Mouse (Mus musculus) urinary bladder, adult 18-20 months (tissue): ENCODE data around the gene Atmin.

ENCODE experiments used
- DNase-seq, 2 experiments: peaks; one replicate each; pipeline ENCODE4 v3.0.0; 2022; ENCODE audit warnings: low spot score in 2 of 2, mixed read lengths in 2 of 2

The Atmin gene

GRCm38 (mm10) chr8:116943161-116943554 is at the start of gene Atmin:
Atmin (plus strand) TSS chr8:116943393.
- peak; percentile 73 to 76 for DNase-seq

DNA sequence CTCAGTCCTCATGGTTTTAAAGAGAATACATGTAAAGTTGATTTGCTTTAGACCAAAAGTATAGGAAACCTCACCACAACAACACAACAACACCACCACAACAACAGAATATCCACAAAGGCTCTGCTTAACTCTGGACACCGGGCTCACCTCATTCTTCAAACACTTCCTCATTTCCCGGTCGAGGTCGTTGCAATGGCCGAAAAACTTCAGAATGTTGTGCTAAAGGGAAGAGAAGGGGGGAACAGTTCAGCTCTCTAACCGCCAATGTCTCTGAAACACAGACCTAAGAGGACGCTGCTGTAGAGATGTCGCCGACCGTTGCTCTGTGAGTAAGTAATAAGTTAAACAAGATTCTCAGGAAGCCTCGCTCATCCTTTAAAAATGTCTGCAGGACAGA is 49.3 kb upstream of the Atmin start:
- no peak for DNase-seq

DNA sequence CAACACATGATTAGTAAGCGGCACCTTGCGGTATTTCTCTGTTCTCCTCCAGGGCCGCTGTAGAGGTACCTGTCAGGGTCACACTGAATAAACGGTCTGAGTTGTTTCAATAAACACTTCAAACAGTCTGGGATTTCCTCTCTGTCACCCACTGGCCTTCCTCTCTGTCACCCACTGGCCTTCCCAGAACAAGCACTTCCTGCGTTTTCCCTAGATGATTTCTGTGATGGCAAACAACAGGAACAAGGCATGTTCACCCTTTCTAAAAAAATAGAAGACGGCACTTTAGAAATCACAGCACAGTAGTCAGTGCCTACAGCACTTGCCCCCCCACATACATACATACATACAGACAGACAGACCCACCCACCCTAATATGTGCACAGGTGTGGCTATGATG is 47.7 kb upstream of the Atmin start:
- no peak for DNase-seq

DNA sequence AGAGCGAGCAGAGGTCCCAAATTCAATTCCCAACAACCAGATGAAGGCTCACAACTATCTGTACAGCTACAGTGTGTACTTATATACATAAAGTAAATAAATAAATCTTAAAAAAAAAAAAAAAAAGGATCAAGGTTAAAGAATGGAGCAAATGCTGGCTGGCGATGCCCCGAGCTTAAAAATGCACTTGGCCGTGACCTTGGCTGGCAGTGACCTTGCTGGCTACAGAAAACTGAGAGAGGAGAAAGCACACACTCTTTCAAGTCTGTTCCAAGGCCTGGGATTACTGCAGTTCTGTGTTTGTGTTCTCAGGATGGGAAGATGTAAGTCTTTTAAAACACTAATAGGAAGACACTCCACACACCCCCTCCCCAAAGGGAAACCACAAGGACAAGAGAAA is 38.5 kb upstream of the Atmin start:
- DNase-seq = no peak

DNA sequence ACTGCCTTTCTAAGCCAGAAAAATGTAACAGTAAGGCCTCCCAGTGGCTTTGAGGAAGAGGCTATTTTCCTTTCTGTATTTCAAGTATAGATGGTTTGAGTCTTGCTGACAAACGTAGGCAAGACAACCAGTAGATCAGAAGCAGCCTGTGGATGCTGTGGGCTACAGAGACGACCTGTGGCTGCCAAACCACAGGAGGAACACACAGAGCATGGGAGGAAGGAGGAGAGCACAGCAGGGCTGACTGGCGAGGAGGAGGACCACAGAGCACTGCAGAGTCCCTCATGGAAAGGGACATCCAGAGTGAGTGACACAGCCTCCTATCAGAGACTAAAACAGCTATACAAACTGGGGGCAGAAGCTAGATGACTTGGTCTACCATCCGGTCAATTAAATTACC is 37.9 kb upstream of the Atmin start:
- no peak for DNase-seq

DNA sequence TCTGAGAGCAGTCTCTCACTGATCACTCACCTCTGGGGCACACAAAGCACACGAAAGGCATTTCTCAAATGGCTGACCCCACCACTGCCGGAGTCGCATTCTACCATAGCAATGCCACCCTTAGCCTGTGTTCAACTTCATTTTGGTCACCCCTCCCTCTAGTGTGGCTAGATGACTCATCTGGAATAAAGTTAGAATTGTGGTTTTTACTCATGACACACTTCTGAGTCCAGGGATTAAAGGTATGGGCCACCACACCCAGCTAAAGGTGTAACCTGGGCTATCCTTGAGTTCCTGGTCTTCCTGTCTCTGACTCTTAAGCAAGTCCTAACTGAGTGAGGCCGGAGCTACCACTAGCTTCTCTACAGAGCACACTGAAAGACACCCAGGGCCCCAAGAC is 37.4 kb upstream of the Atmin start:
- DNase-seq = no peak

- DNase-seq = peak in 1 of 2 experiments; percentile 50
Observed at GRCm38 (mm10) chr8:116921005-116921336, 22.2 kb upstream of the Atmin start.

GRCm38 (mm10) chr8:116921337-116922059 is 21.7 kb upstream of the Atmin start, which contains the start of the genes Cmc2 and Cenpn:
Cmc2 (minus strand) TSS chr8:116921455.
Cenpn (plus strand) TSS chr8:116921730.
- DNase-seq = peak; percentile 82 to 93

DNA sequence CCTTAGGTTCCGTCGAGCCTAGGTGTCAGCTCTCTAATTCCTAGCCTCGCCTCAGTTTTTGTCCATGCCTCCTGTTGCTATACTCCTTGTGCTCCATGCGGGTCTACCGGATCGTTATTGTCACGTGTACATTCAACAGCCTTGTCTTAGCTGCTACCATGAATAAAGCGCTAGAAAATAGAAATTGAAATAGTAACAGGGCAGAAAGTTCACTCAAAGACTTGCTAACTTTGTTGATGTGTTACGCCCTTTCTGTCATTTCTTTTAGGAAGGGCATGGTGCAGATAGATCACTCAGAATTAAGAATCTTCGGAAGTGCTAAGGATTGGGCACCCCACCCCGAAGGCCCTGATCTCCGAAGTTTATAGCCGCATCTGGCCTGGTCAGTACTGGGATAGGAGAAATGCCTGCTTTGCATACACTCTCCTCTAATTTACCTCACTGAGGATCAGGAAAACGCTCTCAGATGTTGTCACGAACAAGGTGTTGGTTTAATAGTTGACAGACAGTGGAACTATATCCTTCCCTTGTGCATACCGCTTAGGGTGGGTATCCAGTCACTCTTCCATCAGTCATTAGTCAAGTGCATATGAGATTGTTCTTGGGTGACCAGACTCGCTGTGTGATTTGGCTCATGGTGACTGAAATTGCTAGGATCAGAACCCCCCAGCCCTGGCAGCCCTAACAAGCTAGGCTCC is 21.0 kb upstream of the Atmin start:
- DNase-seq = no peak

GRCm38 (mm10) chr8:116923526-116923925 is 19.7 kb upstream of the Atmin start:
- no peak for DNase-seq

- no peak for DNase-seq
Observed at GRCm38 (mm10) chr8:116927880-116928279, 15.3 kb upstream of the Atmin start.

DNA sequence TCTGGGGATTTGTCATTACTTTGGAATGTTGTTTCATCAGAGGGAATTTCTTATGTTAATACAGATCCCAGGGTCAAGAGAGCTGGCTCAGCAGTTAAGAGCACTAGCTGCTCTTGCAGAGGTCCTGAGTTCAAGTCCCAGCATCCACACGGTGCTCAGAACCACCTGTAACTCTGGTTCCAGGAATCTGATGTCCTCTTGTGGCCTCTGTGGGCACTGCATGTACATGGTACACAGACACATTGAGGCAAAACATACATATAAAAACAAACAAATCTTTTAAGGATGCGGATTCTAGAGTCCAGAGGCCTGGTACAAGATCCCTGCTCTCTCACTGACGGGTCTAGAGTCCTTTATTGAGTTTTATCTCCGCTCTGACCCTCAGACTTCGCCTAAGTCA is 14.6 kb upstream of the Atmin start:
- no peak for DNase-seq

GRCm38 (mm10) chr8:116934976-116935375 is 8.2 kb upstream of the Atmin start:
- DNase-seq = no peak

GRCm38 (mm10) chr8:116935506-116935905 is 7.7 kb upstream of the Atmin start:
- no peak for DNase-seq

DNA sequence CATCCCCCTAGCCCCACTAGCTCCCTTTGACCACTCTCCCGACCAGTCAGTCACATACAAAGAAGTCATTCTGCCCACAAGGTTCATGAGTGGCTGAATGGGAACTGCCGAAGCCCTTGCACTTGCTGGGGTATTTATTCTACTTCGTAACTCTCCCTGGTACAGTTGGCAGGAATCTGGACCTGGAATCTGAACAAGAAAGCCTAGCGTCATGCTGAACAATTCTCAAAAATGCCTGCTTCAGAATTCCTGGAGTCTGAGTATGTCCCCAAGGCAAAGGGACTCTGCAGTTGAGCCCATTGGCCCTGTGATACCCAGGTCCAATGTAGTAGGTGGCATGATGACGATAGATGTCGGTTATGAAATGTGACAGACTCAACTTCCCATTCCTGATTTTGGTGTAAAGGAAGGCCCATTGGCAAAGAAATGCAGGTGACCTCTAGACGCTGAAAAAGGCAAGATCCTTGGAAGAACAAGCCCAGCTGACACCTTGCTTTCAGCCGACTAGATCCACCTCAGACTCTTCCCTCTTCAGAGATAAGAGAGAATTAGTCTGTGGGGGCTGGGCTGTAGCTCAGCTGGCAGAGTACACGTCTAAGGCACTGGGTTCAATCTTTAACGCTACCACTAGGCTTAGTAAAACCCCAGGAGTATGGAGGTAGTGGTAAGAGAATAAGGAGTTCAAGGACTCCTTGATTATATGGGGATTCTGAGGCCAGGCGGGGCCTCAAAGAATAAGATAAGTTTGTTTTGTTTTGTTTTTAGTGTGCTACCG is 722 bp upstream of the Atmin start:
- no peak for DNase-seq

DNA sequence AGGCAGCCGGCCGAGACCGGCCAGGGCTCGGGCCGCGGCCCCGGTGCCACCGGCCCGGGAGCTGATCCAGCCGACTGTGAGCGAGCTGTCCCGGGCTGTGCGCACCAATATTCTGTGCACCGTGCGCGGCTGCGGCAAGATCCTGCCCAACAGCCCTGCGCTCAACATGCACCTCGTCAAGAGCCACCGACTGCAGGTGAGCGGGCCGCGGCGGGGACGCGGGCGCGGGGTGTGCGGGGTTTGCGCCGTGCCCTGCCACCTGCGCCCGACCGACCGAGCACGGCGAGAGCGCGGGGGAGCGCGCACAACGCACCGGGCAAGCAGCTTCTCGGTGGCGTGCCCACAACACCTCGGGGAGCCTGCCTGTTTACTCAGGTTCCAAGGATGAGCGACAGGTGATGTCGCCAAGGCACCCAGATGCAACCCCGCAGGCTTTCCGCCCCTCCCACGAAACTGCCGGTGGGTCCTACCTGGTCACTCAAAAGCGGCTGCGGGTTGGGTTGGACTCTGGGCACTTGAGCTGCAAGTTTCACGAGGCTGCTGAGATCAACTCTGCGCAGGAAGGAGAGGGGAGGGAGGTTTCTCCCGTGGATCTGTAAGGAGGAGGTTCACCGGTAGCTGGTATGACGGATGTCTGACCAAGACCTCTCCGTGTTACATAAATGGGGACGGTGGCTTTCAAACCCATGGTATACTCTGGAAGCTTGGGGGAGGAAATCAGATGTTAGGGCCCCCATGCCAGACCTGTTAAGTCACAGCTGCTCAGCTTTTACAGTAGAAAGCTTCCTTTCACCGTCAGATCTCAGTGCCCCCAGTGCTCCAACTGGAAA is 577 bp downstream of the Atmin start:
- peak in 1 of 2 experiments; percentile 41 for DNase-seq

GRCm38 (mm10) chr8:116944385-116944696 is 1.1 kb downstream of the Atmin start:
- DNase-seq = no peak

DNA sequence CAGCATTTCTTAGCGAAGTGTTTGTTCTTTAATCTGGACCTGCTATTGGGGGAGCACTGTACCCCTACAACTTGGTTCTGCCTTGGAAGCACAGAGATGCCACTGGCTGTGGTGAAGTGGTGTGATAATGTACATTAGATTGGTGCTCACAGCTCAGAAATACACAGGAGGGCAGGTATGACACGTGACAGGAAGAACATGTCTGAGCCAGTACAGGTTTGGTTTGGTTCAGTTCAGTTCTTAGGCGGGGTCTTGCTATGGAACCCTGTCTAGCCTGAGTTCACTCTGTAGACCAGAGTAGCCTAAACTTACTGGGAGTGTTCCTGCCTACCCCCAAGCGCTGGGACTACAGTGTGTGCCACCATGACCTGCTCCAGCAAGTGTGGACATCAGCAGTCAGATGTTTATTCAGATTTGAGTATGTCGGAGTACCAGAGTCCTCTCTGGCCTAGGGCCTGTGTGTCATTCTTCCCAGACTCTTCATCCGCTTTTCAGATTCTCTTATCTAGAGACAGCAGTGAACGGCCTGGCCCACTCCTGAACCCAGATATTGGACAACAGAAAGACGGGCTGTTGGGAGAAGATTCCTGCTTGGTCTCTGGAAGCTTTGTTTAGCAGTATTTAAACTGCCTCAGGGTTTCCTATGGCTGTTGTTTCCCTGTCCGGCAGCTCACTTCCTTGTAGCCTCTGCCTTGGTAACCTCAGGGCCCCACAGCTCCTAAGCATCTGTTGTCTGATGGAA is 2.1 kb downstream of the Atmin start:
- DNase-seq = no peak

DNA sequence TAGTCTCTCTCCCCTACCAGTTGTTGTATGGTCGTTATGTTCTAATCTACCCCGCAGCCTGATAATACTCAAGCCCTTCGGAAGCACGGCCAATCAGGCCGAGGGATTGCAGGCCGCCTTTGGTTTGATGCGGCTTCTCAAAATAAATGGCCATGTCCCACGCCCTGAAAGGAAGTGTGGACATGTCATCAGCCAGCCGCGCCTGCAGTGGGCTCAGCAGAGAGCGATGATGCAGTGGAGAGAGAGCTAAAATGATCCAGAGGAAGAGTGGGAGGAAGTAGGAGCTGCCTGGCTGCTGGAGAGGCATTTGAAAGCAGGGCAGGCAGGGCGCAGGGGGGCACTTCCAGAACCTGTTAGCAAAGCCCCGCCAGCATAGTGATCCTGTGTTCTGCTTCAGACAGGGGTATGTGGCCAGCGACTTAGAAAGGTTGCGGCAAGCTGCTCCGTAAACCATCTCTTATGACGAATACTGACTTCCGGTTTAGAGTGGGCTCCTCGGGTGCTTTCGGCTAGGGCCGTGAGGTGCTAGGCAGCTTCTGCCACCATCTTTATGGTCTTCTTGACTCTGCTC is 3.2 kb downstream of the Atmin start:
- no peak for DNase-seq

DNA sequence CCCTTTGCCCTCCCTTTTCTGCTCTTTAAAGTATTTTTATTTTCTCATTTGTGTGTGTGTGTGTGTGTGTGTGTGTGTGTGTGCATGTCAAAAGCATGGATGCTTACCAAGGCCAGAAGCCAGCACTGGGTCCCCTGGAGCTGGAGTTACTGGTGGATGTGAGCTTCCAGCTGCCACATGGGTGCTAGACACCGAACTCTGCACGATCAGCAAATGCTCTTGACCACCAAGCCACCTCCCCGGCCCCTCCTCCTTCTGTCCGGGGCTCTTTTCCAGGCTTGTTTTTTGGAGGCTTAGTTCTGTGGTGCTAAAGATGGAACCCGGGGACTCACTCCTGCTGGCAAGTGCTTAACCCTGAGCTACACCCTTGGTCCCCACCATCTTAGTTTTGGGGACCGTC is 3.7 kb downstream of the Atmin start:
- no peak for DNase-seq

DNA sequence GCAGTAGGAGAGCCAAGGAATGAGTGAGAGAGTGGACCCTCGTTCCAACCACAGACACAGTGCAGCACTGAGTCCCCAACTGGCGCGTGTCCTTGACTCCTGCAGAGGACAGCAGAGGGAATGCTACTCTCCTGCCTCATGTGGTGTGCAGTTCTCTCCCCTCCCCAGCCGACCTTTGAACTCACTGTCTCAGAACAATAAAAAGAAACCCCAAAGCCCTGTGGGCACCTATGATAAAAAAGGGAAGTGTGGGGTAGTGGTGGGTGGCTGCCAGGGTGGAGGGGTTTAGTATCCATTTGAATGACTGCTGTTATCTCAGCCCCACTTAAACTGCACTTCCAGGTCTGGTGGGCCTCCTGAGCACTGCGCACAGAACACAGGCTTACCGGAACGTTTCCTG is 4.4 kb downstream of the Atmin start:
- no peak for DNase-seq
